Mouse (Mus musculus): Measurements from ENCODE around the gene Dchs2.

Gene Dchs2

DNA sequence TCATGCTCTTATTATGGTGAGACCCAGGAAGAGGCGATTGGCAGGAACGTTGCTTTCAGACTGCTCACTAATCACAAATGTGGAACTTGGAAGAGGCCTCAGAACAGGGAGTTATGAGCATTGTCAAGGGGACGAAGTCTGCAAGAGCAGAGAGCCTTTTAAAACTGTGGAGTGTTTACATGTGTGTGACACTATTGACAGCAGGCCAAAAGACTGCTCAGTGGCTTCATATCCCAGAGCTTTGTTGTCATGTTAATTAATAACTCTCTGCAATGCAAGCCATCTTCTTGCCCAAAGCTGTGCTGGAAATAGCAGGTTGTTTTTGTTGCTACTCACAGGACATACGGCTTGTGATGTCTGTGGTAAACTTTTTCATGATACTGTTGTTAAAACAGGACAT lies 27.9 kb downstream of the Dchs2 start:
- DNase-seq (ENCODE audit: low spot score), result no peak

DNA sequence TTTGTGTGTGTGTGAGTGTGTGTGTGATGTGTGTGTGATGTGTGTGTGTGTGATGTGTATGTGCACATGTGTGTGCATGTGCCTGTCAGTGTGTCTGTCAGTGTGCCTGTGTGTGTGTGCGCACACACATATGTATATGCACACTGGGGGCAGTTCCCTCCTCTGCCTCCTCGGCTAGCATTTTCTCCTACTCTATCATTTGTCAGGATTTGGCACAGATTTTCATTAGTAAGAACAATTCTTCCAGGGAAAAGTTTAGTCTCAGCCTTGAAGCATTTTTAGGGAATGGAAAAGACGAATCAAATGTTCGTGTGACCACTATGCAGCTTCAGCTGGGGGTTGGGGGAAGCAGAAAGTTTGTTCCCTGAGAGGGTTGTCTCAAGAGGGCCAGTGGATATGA lies 28.4 kb downstream of the Dchs2 start:
- DNase-seq (ENCODE audit: low spot score), result no peak

DNA sequence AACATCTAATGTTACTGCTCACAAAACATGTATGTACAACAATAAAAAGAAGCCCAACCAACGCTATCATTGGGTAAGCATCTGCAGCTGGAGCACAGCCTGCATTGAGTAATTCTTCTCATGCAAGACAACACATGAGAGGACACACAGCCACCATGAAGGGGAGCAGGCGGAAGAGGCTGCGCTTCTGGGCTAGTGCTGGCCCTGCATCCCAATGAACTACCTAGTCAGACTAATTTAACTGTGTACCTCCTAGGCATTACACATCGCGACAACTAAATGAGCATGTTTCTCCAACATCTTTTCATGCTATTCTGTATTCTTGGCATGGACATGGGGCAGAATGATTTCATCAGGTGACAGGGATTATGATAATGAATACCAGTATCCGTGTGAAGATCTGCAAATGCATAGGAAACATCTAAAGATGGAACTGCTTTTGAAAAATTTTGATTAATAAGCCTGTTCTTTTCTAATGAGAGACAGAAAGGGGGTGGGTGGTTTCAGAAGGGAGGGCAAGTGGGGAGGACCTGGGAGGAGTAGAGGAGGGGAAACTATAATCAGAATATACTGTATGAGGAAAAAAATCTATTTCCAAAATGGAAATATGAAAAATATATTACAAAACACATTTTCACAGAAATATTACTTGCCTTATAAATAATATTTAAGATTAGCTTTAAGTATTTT lies 33.9 kb downstream of the Dchs2 start:
- no peak for DNase-seq (ENCODE audit: low spot score)

DNA sequence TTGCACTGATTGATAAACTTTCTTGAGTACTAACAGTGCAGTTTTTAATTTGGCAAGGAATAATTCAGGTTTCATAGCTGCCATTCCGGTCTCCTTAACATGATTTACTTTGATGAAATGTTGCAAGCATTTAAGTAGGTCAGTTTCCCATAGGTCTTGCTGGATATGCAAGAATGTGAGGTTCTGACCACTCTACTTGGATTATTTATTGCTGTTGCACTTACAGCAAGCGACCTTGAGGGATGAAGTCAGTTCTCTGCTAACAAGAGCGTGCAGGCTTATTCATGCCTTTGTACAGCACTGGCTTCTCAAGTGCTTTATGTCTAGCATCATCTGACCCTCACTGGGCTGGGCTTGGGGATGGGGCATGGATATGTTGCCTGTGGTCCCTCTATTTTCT lies 35.9 kb downstream of the Dchs2 start:
- DNase-seq (ENCODE audit: low spot score), result no peak

DNA sequence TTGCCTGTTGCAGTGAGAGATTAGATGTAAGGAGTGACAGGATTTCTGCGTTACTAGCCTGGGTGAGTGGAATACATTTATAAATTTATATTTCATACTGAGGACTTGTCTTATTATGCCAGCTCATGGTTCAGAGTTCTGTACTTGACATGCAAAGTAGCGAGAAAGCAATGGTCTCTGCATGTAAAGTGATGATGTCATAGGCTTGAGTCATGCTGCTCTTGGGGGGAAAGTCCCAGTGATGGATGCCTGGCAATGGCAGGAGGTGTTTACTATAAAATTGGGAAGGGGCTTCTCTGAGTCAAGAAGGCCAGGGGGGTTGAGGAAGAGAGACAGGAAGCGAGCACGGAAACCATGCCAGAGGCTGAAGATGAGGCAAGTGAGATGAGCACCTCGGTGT lies 57.8 kb downstream of the Dchs2 start:
- DNase-seq (ENCODE audit: low spot score), result no peak

DNA sequence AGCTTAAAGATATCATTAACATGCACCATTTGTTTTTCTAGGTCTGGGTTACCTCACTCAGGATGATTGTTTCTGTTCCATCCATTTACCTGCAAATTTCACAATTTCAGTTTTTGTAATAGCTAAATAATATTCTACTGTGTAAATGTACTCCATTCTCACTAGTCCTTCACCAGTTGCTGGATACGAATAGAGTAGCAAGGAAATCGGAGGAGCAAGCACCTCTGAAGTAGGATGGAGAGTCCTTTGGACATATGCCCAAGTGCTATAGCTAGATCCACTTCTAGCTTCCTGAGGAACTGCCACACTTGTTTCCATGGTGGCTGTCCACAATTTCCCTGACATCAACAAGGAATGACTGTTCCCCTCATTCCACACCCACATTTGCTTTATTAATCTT lies 63.5 kb downstream of the Dchs2 start:
- DNase-seq (ENCODE audit: low spot score), result no peak

DNA sequence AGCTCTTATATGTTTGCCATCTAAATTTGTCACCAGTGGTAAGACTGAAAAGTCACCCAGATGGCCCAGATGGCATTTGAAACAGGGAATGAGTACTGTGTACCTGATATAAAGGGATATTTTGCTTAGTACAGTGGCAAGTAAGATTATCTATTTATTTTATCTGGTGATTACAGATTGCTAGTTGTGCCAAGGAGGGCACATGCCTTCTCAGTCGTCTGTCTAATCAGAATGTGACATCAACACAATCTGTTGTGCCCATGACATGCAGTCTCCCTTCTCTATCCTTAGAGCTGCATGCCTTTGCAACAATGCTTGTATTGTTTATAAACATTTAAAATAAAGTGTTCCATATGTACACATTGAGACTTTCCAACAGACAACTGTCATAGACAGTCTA lies 64.7 kb downstream of the Dchs2 start:
- DNase-seq (ENCODE audit: low spot score), result no peak

DNA sequence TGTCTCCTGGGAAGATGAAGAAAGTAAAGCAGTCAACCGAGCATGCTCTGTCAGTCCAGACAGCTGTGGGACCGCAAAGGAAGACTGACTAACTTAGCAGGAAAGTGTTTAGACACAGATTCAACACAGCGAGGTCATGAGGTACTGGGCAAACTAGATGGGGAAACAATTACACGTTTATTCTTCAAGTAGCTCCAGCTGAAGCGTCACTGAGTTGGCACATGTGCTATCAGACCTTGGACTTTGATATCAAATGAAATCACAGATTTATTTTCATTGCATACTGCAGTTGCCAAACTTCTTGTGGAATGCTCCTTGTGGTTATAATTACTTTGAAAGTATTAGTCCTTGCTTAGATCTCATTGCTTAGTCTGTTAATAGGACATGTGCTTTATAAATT lies 67.2 kb downstream of the Dchs2 start:
- DNase-seq (ENCODE audit: low spot score), result no peak

DNA sequence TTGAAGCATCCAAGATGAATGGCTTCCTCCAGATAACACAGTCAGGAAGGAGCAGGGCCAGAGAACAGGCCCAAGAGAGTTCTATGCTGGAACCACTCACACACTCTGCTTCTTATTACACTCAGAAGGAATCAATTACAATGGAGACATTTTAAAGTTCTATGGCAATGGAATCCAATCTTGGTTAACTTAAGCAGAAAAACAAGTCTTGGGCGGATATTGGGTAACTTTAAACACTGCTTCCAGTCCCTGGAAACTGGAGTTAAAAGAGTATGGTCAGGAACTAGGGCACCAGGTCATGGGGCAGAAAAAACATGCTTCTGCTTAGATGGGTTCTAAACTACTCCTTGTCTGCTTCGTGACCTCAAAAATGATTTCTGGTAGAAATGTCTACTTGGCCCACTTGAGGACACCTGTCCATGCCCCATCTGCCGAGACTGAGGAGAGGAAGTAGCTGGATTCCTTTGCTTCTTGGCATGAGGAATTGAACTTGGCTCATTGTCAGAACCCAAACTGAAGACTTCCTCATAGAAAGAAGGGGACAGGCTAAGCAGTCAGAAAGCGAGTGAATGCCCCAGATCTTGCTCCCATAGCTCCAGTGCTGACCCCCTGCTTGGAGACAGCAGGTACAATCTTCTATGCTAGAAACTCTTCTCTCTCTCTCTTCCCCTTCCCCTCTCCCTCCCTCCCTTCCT lies 73.7 kb downstream of the Dchs2 start:
- DNase-seq (ENCODE audit: low spot score), result no peak

DNA sequence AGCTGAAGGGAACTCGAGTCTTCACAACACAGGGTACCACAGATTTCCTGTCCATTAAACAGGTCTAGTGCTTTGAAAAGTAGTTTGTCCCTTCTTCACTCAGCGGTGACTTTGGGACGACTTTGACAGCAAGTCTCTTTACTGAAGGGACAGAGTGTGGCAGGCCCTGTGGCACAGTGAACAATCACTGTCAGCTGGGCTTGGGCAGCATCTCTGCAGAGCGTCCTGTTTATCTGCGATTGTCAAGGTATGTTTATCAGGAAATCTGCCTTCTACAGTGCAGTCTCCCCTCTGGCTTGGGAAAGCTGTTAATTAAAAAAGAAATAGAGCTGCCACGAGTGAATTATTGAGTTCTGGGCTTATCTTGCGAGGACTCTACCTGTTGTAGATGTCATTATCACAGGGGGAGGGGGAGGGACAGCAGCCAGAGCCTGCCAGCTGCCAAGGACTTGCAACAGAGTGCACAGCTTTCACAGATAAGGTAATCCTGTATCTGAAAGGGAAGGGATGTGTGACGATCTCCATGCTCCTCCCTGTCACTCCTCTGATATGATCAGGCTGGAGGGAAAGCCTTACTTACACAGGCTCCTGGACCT lies 77.4 kb downstream of the Dchs2 start:
- DNase-seq (ENCODE audit: low spot score), result no peak

DNA sequence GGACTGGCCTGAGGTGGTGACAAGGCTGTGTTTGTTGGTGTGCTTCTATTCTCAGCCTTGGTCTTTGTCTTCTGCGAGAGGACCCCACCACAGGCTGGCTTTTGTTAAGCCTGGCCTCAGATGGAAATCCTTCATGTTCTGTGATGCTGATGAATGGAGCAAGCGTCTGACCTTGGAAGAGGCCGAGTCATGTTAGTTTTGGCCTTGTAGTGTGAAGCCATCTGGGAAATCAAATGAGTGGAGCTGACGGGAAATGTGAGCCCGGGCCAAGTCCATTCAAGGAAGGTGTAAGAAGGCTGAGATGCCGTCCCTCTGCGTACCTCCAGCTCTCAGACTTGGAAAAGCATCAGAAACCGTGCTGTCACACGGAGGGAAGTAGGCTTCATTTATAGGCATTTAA lies 81.9 kb downstream of the Dchs2 start:
- peak; percentile 24 for DNase-seq (ENCODE audit: low spot score)

DNA sequence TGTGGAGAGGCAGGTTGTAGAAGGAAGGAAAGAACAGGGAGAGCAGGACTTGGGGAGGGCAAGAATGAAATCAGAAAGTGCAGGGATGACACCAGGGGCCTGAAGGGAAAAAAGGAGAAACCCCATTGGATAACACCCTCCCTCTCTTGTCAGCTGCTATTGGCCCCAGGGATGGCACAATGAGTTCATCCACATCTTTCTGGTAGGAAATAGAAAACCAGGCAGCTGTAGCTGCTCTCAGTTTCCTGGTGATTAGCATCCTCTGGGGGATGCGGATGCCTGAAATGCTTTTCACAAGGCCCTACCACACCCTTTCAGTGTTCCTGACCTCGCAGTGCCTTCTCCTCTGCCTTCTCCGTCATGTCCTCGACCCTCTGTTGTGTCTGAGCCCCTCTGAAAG lies 82.5 kb downstream of the Dchs2 start:
- no peak for DNase-seq (ENCODE audit: low spot score)

DNA sequence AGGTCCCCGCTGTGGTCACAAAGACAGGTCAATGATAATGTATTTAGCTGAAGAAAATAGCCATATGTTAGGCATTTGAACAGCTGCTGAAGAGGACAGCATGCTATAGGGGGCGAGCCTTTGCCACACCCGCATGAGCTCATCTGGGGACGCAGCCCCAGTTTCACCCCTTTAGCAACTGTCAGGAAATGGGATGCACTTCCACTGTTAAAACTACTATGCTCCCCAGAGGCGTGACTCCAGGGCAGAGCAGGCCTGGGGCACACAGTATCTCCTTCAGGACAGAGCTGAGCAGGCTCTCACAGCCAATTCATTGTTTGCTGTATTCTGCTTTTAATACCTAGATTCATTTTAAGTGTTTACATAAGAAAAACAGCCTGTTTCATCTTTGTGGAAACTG lies 84.2 kb downstream of the Dchs2 start:
- DNase-seq (ENCODE audit: low spot score), result no peak

DNA sequence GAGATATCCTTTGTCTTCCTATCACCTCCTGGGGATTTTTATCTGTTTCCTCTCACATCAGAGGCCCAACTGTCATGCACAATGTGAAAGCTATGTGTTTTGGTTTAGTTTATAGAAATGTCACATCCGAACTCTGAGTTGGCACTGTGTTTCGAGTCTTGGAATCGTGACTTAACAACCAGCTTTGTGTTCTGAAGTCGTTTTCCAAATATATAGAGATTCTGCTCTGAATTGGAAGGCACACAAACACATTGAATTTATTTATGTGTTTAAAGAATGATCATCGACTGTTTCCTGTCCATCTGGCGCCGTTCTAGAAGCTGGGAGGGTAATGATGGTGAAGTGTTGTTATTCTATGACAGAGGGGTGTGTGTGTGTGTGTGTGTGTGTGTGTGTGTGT lies 84.8 kb downstream of the Dchs2 start:
- DNase-seq (ENCODE audit: low spot score), result no peak

DNA sequence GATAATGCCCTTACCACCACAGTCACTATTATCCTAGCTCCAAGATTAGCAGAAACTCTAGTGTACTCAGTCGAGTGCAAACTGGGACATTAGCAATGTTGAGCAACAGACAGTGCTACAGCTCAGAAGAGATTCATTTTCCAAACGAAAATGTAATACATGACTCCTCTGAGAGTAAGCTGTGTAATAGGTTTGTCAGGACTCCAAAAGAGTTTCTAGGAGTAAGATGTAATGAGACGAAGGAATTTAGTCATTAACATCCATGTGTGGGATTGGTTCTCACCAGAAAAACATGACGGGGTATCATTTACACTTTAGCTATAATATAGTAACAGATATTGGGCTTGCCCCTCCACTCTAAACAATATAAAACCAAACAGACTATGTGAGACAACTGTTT lies 90.3 kb downstream of the Dchs2 start:
- DNase-seq (ENCODE audit: low spot score), result no peak

DNA sequence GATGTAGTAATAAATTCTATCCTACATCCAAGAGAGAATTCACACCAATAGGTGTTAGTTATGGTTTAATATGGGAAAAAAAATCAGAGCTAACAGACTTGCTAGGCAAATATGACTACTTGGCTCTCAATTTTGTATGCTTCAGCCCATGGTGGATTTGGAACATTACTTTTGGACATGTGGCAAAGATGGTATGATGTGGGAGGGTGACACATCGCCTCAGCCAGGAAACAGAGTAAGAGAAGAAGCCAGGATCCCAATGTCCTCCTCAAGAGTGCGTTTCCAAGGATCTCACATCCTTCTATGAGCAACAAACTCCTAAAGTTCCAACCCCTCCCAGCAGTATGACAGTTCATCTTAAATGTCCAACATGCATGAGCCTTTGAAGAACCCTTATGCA lies 92.4 kb downstream of the Dchs2 start:
- DNase-seq (ENCODE audit: low spot score), result no peak

DNA sequence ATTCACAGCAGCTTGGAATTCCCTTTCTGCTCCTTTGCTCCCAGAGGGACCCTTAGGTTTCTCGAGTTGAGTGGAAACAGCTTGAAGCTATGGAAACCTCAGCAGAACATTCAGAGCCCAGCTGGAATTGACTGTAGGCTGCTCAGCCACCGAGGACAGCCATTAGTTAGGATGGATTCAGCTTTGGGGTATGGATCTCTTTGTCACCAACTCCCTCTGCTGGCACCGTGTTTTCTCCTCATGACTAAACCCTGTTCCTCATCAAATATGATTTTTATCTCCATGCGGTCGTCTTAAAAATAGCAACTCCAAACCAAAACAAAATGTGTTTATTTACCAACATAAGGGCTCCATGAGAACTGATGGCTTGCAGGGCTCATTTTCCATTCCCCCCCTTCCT lies 94.4 kb downstream of the Dchs2 start:
- DNase-seq (ENCODE audit: low spot score), result peak; percentile 22

DNA sequence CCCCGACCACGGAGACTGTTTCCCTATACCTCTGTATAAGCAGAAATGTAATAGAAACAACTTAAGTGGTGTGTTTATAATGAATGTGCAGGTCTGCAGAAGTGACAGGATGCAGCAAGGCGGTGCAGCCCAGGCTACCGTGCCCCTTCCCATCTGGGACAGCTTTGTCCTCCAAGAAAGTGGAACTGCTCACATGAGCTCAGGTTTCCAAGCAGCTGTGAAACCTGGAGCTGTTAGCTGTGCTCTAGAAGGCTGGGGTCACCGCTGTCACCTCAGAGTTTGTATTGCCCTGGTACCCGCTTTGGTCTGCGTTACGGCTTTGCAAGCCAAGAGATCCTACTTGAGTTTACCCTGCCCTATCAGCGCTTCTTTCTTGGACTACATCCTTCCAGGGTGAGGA lies 100.6 kb downstream of the Dchs2 start:
- DNase-seq (ENCODE audit: low spot score), result peak; percentile 21

DNA sequence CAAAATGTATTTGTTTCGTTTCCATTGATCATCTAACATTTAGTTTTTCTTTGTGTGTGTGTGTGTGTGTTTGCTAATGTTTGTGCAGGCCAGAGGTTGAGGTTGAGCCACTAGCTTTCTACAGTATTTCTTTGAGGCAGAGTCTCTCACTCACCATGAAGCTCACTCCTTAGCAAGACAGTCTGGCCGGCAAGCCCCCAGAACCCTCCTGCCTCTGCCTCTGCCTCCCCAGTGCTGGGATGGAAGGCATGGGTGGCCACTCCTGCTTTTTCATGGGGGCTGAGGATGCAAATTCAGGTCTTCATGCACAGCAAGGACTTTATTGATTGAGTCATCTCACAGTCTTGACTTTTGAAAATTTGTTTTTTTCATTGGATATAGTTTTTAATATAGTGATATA lies 102.6 kb downstream of the Dchs2 start:
- no peak for DNase-seq (ENCODE audit: low spot score)

DNA sequence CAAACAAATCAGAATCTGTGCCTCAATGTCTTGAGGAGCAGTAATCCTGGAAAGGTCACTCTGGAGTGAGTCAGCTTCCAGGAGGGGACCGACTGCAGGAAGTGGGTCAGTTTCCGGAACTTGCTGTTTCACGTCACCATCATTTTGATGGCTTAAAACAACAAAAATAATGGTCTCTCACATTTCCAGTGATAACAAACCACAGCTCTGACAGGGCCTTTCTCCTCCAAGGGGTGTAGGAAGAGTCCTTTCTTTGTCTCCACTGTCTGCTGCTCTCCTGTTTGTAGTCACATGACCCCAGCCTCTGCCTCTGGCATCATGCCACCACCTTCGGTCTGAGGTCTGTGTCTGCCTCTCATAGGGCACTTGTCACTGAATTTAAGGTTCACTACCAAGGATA lies 106.7 kb downstream of the Dchs2 start:
- DNase-seq (ENCODE audit: low spot score), result no peak

DNA sequence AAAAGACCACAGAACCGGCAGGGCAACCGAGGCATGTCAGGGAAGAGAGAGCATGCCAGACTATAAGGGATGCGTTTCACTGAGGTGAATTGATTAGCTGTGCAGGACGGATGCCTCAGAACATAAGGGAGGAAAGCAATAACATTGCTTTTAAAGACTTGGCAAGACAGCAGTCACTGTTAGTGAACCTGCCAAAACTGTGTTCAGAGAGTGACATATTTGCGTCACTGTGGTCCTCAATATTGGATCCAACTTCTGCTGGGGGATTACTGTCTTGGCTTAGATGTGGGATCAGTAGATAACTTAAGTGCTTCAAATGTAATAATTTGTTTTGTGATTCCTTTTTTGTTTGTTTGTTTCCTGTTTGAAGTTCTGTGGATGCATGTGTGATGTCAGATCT lies 107.3 kb downstream of the Dchs2 start:
- DNase-seq (ENCODE audit: low spot score), result no peak

DNA sequence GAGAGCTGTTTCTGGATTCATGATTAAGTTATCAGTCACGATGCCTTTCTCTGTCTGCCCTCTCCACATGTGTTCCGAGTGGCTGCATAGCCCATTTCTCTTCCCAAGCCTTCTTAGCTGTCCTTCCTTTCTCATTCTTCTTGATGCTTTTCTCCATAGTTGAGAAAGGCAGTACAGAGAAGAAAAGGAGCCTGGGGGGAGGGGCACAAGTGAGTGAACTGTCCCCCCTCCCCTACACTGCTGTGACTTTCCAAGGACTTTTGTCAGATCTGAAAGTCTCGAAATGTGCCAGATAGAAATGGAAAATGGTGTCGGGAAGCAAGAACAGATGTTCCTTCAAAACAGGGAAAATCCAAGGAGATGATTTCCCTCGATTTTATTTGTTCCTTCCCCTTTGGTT lies 118.8 kb downstream of the Dchs2 start:
- no peak for DNase-seq (ENCODE audit: low spot score)

DNA sequence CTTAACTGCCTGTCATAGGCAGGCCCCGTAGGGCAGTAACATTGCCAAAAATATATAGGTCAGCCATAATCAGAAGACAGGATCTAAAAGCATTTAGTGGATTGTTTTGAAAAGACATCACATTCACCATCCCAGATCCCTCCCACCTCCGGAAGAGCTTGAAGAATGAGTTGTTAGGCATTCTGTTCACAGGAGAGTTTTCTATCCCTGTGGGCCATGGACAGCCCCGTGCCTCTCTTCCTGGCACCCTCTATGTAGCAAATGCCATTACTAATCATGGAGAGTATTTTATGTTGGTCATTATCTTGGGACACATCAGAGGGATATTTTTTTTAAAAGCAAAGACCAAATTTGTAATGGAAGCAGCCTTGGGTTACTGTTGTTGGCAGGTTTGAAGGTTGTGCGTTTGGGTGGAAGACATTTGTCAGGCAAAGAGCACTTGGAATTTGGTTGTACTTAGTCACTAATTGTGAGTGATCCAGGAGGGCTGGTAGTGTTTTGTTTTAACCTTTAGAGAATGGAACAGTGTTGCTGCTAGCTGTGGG lies 122.3 kb downstream of the Dchs2 start:
- no peak for DNase-seq (ENCODE audit: low spot score)

DNA sequence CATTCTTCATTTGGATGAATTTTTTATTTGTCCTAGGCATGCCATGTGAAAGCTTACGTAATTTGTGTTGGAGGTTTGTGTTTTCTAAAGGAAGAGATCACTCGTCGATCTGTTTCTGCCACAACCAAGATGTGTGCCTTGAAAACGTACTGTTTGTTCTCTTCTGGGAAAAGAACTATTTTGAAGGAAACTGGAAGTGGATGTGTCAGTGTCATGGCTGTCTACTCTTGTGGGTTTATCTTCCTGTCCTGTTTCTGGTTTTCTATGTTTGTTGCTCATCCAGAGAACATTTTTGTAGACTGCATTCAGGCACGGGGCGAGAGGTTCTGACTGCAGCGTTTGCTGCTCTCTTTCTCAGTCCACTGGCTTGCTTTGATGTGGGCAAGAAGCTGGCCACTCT lies 124.2 kb downstream of the Dchs2 start:
- DNase-seq (ENCODE audit: low spot score), result no peak
